8 mouse cellular contexts compared by ENCODE assay signal in genomic region chr16:18172266-18172855, GRCm38 (mm10). TPM values are rescaled to one million over a fixed set of nuclear protein-coding genes. Genes with fewer than 3 reads are reported as not detected.
A peak's percentile ranks its signal among the peaks of the same experiment; 100 is the strongest.
DNase-seq lines count a peak whose midpoint lies in the region; ATAC-seq and TF ChIP-seq lines count a peak whose summit lies in the region.

No protein-coding gene starts in this region.

- peak; percentile 75 for TF ChIP-seq CTCF in C2C12 (IDR thresholded peaks at IDR 0.05; ENCODE audit: control insufficient read depth, insufficient read depth, insufficient read length)

- no peak overlapping the region for H3K4me3 ChIP-seq in C2C12 (ENCODE audit: insufficient read depth, poor library complexity, severe bottlenecking)
- H3K4me3 ChIP-seq in lung, embryonic 16.5 days (ENCODE audit: low read length) = no peak overlapping the region

- DNase-seq in adrenal gland, adult (ENCODE audit: inconsistent age in 2 of 2, low spot score in 1 of 2) = peak; percentile 68 to 91
- peak; percentile 71 to 85 for DNase-seq in gastrocnemius, postnatal 4 days (ENCODE audit: low spot score in 2 of 2)
- DNase-seq in kidney, postnatal 25 days = peak; percentile 77 to 91
- peak; percentile 41 for DNase-seq in retina, adult 2 months (ENCODE audit: low read depth, low spot score)
- peak; percentile 77 to 81 for DNase-seq in thymus, postnatal 36 days

- H3K4me1 ChIP-seq in lung, embryonic 16.5 days (replicated peaks; ENCODE audit: control insufficient read depth, insufficient read depth, low read length) = no peaks in the 10 kb centered on the region

- no peak overlapping the region for H3K9ac ChIP-seq in lung, embryonic 16.5 days (ENCODE audit: low read length)

- H3K4me2 ChIP-seq in lung, embryonic 16.5 days (ENCODE audit: low read depth, low read length) = no peak overlapping the region

- ATAC-seq in common myeloid progenitor, adult 5-6 weeks (replicated peaks; ENCODE audit: low read depth, poor library complexity, severe bottlenecking) = peak; percentile 34; the same call in 1 of the 2 replicates
- ATAC-seq in lung, embryonic 16.5 days (ENCODE audit: low read depth) = peak; percentile 24; the same call in 1 of the 2 replicates

- H3K27ac ChIP-seq in lung, embryonic 16.5 days (ENCODE audit: low read length) = no peak overlapping the region

- H3K9me3 ChIP-seq in lung, embryonic 16.5 days (ENCODE audit: control insufficient read depth, low read length) = no peaks in the 10 kb centered on the region

- no peak overlapping the region for H3ac ChIP-seq in C2C12 (ENCODE audit: control insufficient read depth, insufficient read length, low read depth)

- WGBS in lung, embryonic 16.5 days = 5% methylated on average over 7 of the region's 7 CpGs

- no peaks in the 10 kb centered on the region for H3K79me2 ChIP-seq in C2C12 (ENCODE audit: control insufficient read depth, insufficient read depth)

- H3K79me3 ChIP-seq in C2C12 (ENCODE audit: low read depth) = no peaks in the 10 kb centered on the region

- H3K27me3 ChIP-seq in C2C12 (ENCODE audit: control insufficient read depth, insufficient read depth, insufficient read length) = peaks cover 30% of the 10 kb centered on the region
- peaks cover 3% of the 10 kb centered on the region; the same call in 1 of the 2 replicates for H3K27me3 ChIP-seq in lung, embryonic 16.5 days (ENCODE audit: control insufficient read depth, insufficient read depth, low read depth, low read length)

- no peaks in the 10 kb centered on the region for H3K36me3 ChIP-seq in C2C12 (ENCODE audit: control insufficient read depth, insufficient read depth)
- no peaks in the 10 kb centered on the region for H3K36me3 ChIP-seq in lung, embryonic 16.5 days (ENCODE audit: control insufficient read depth, insufficient read depth, low read length)

TF ChIP-seq in C2C12, 6 proteins besides CTCF, POLR2A, EP300 and RAD21:
- TF ChIP-seq CEBPB (IDR thresholded peaks at IDR 0.05; ENCODE audit: low read depth) (no peak), MAX (IDR thresholded peaks at IDR 0.05) (no peak), USF1 (IDR thresholded peaks at IDR 0.05; ENCODE audit: low read depth) (no peak), MYOD1 (IDR thresholded peaks at IDR 0.05; ENCODE audit: control insufficient read depth, insufficient read length, low read depth) (no peak), FOSL1 (IDR thresholded peaks at IDR 0.05; ENCODE audit: insufficient read depth, low read length, poor library complexity, severe bottlenecking) (no peak), MYOG (IDR thresholded peaks at IDR 0.05; ENCODE audit: control insufficient read depth, extremely low read depth, insufficient read length) (no peak)

RNA-seq across cellular contexts. Expression of gene Rtn4r, which starts 44.9 kb away (rescaled TPM):
- polyA plus RNA-seq in C2C12 (2012; fragmentation: generic; extraction: Trizol) = 0.11 TPM
- total RNA-seq in common myeloid progenitor, adult 5-6 weeks (2017) = 1.3 and 2.6 TPM in 2 replicates
- 1 to 10 TPM; 1.2 to 1.4 TPM for total RNA-seq in gastrocnemius, postnatal 4 days (2021)
- 0.35 TPM in 2 replicates for polyA plus RNA-seq in lung, embryonic 16.5 days (2015; fragmentation: Nextera tagmentation; extraction: Ambion mirVana)

RNA-seq across cellular contexts. Expression of gene Ccdc188, which starts 45.3 kb away (rescaled TPM):
- polyA plus RNA-seq in C2C12 (2012; fragmentation: generic; extraction: Trizol) = 0.04 TPM
- total RNA-seq in common myeloid progenitor, adult 5-6 weeks (2017) = not detected in 2 replicates
- not detected for total RNA-seq in gastrocnemius, postnatal 4 days (2021)
- polyA plus RNA-seq in lung, embryonic 16.5 days (2015; fragmentation: Nextera tagmentation; extraction: Ambion mirVana) = not detected in 2 replicates
